Mouse (Mus musculus) mammary gland, adult 2 months (tissue): ENCODE data around the gene Sphkap. TPM values are rescaled to one million over a fixed set of nuclear protein-coding genes. Genes with fewer than 3 reads are reported as not detected.

Experiments
- polyA plus RNA-seq: library from polyadenylated mRNA; depleted of rRNA; stranded (reverse); fragments of >200 nt; gene quantifications from 2 replicates; pipeline ENCODE4 v1.2.3, GENCODE M21; 2012; ENCODE audit warnings: low replicate concordance; rRNA removed

Gene Sphkap
- polyA plus RNA-seq: 0.01 TPM in 1 of 2 replicates, not detected in the other

DNA sequence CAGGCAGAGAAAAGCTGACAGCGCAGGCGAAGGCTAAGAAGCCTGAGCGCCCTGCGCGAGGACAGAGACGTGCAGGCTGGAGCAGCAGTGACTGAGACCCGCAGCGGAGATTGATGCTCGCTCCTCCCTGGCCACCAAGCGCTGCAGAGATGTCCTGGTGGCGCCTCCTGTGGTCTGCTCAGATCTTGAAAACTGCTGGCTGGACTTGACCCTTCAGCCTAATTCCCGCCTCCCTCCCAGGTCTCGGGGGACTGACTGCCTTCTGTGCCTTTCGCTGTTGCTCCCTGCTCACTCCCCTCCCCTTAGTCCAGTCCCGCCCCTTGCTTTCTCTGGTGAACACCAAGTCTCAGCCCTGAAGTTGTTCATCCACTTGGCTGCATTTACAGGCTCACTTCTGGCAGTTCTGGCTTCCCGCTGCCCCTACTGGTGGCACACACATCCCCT, at the start of gene Sphkap:
TSS of gene Sphkap (minus strand) at position 180 of the 444 bp plus-strand sequence.

Other genes with a start within 250 kb of the Sphkap start
- gene Daw1, start 248.4 kb downstream of the Sphkap start, polyA plus RNA-seq: not detected in 2 replicates